In genomic region chr19:4222165-4222564, GRCm38 (mm10) we compare ENCODE assay signal across 10 mouse cellular contexts. TPM values are rescaled to one million over a fixed set of nuclear protein-coding genes. Genes with fewer than 3 reads are reported as not detected.
DNase-seq lines count a peak whose midpoint lies in the region; ATAC-seq and TF ChIP-seq lines count a peak whose summit lies in the region.
"Had no signal": no experiment of that assay in that cellular context is flagged by ENCODE, and none has a peak within 500 bp of the region (broad histone marks: within the 10 kb centered on the region; RNA-seq: fewer than 3 reads in every experiment).

No protein-coding gene starts in this region.

- TF ChIP-seq EP300 in liver, postnatal 0 days (IDR thresholded peaks at IDR 0.05; ENCODE audit: low read depth), result no peak
- TF ChIP-seq EP300 in heart, adult 2 months (IDR thresholded peaks at IDR 0.05; ENCODE audit: insufficient read depth, low read depth, low read length), result no peak

- intact Hi-C loops in heart, adult 2 months (cut with DNase I), result no loop called here

- no peak for DNase-seq in liver, postnatal 0 days
- DNase-seq in liver, embryonic 11.5 days (ENCODE audit: low spot score), result no peak
- no peak for DNase-seq in frontal cortex, adult 2 months (ENCODE audit: extremely low spot score in 1 of 2, low spot score in 1 of 2)
- DNase-seq in heart, adult 2 months, result no peak
- DNase-seq: gastrocnemius, postnatal 14 days had no signal

- no peak overlapping the region for H3K4me3 ChIP-seq in liver, postnatal 0 days (ENCODE audit: low read depth, low read length)
- no peak overlapping the region for H3K4me3 ChIP-seq in liver, embryonic 11.5 days (ENCODE audit: low read depth, low read length)
- H3K4me3 ChIP-seq in kidney, embryonic 16.5 days (ENCODE audit: low read length), result no peak overlapping the region
- H3K4me3 ChIP-seq in neural tube, embryonic 14.5 days (ENCODE audit: low read depth, low read length), result no peak overlapping the region
- no peak overlapping the region for H3K4me3 ChIP-seq in heart, adult 2 months
- H3K4me3 ChIP-seq: midbrain, embryonic 12.5 days had no signal

- ATAC-seq in liver, postnatal 0 days, result peak; percentile 56
- no peak for ATAC-seq in liver, embryonic 11.5 days (replicated peaks; ENCODE audit: low FRiP score)
- peak; percentile 61 for ATAC-seq in common myeloid progenitor, adult 5-6 weeks (replicated peaks; ENCODE audit: low read depth, poor library complexity, severe bottlenecking)
- peak; percentile 47 for ATAC-seq in kidney, embryonic 16.5 days (ENCODE audit: low FRiP score, low TSS enrichment)
- ATAC-seq in neural tube, embryonic 14.5 days (ENCODE audit: low read depth), result peak; percentile 28; the same call in 1 of the 2 replicates

- H3K4me2 ChIP-seq in liver, postnatal 0 days (ENCODE audit: low read depth, low read length), result no peak overlapping the region
- no peak overlapping the region for H3K4me2 ChIP-seq in liver, embryonic 11.5 days
- no peak overlapping the region for H3K4me2 ChIP-seq in kidney, embryonic 16.5 days (replicated peaks; ENCODE audit: low read depth, low read length)
- H3K4me2 ChIP-seq in neural tube, embryonic 14.5 days (ENCODE audit: low read depth, low read length), result no peak overlapping the region
- H3K4me2 ChIP-seq: midbrain, embryonic 12.5 days had no signal

- no peaks in the 10 kb centered on the region; the same call in 1 of the 2 replicates for H3K36me3 ChIP-seq in liver, postnatal 0 days (replicated peaks; ENCODE audit: insufficient read depth, low read length)
- no peaks in the 10 kb centered on the region for H3K36me3 ChIP-seq in liver, embryonic 11.5 days (ENCODE audit: control insufficient read depth, insufficient read depth, low read length)
- H3K36me3 ChIP-seq in kidney, embryonic 16.5 days (ENCODE audit: insufficient read depth, low read length), result no peaks in the 10 kb centered on the region
- H3K36me3 ChIP-seq in neural tube, embryonic 14.5 days (ENCODE audit: control insufficient read depth, insufficient read depth, low read length), result no peaks in the 10 kb centered on the region
- no peaks in the 10 kb centered on the region for H3K36me3 ChIP-seq in heart, adult 2 months (ENCODE audit: control insufficient read depth, insufficient read depth, low read length)
- H3K36me3 ChIP-seq: midbrain, embryonic 12.5 days had no signal

- no peak overlapping the region for H3K9ac ChIP-seq in liver, postnatal 0 days (replicated peaks)
- no peak overlapping the region for H3K9ac ChIP-seq in liver, embryonic 11.5 days (ENCODE audit: low read depth, low read length)
- H3K9ac ChIP-seq in kidney, embryonic 16.5 days (replicated peaks; ENCODE audit: low read length), result no peak overlapping the region
- no peak overlapping the region for H3K9ac ChIP-seq in neural tube, embryonic 14.5 days (replicated peaks; ENCODE audit: low read depth, low read length)
- no peak overlapping the region for H3K9ac ChIP-seq in heart, adult 2 months (ENCODE audit: low read depth, low read length)
- H3K9ac ChIP-seq: midbrain, embryonic 12.5 days had no signal

- peaks cover 35% of the 10 kb centered on the region for H3K4me1 ChIP-seq in liver, postnatal 0 days (ENCODE audit: insufficient read depth)
- peaks cover 32% of the 10 kb centered on the region for H3K4me1 ChIP-seq in liver, embryonic 11.5 days (replicated peaks; ENCODE audit: control insufficient read depth, insufficient read depth, low read length)
- H3K4me1 ChIP-seq in kidney, embryonic 16.5 days (ENCODE audit: insufficient read depth, low read length), result peaks cover 43% of the 10 kb centered on the region
- H3K4me1 ChIP-seq in neural tube, embryonic 14.5 days (ENCODE audit: control insufficient read depth, insufficient read depth, low read length), result no peaks in the 10 kb centered on the region
- peaks cover 5% of the 10 kb centered on the region; the same call in 1 of the 2 replicates for H3K4me1 ChIP-seq in heart, adult 2 months (ENCODE audit: control insufficient read depth, insufficient read depth, low read length)

- no peak for TF ChIP-seq CTCF in liver, postnatal 0 days (IDR thresholded peaks at IDR 0.05; ENCODE audit: low read depth)
- no peak for TF ChIP-seq CTCF in heart, adult 2 months (IDR thresholded peaks at IDR 0.05)

- no peaks in the 10 kb centered on the region for H3K79me2 ChIP-seq in heart, adult 2 months (replicated peaks; ENCODE audit: control insufficient read depth, insufficient read depth, low read length)

- no peaks in the 10 kb centered on the region for H3K9me3 ChIP-seq in liver, postnatal 0 days (ENCODE audit: low read length)
- no peaks in the 10 kb centered on the region for H3K9me3 ChIP-seq in liver, embryonic 11.5 days (ENCODE audit: control insufficient read depth, low read length)
- H3K9me3 ChIP-seq in kidney, embryonic 16.5 days (ENCODE audit: low read length), result no peaks in the 10 kb centered on the region
- no peaks in the 10 kb centered on the region for H3K9me3 ChIP-seq in neural tube, embryonic 14.5 days (ENCODE audit: control insufficient read depth, low read length)
- H3K9me3 ChIP-seq: midbrain, embryonic 12.5 days had no signal

- H3K27ac ChIP-seq in liver, postnatal 0 days (ENCODE audit: low read depth), result peak overlapping the region; percentile 80
- H3K27ac ChIP-seq in liver, embryonic 11.5 days (ENCODE audit: low read depth, low read length), result no peak overlapping the region; the same call in 1 of the 2 replicates
- peak overlapping the region; percentile 87; the same call in 1 of the 2 replicates for H3K27ac ChIP-seq in kidney, embryonic 16.5 days (ENCODE audit: low read length)
- H3K27ac ChIP-seq in neural tube, embryonic 14.5 days (ENCODE audit: low read depth, low read length), result no peak overlapping the region
- H3K27ac ChIP-seq in heart, adult 2 months, result no peak overlapping the region
- H3K27ac ChIP-seq: midbrain, embryonic 12.5 days had no signal

- WGBS in liver, postnatal 0 days (ENCODE audit: insufficient replicate concordance), result 42% methylated on average over 11 of the region's 11 CpGs
- WGBS in liver, embryonic 11.5 days, result 65% methylated on average over 11 of the region's 11 CpGs
- 39% methylated on average over 11 of the region's 11 CpGs for WGBS in kidney, embryonic 16.5 days
- 77% methylated on average over 11 of the region's 11 CpGs for WGBS in neural tube, embryonic 14.5 days
- 80% methylated on average over 11 of the region's 11 CpGs for WGBS in heart, adult 2 months

- H3K27me3 ChIP-seq in liver, postnatal 0 days (ENCODE audit: insufficient read depth, low read length), result peaks cover 3% of the 10 kb centered on the region; the same call in 1 of the 2 replicates
- peaks cover 21% of the 10 kb centered on the region for H3K27me3 ChIP-seq in liver, embryonic 11.5 days (replicated peaks; ENCODE audit: control insufficient read depth, insufficient read depth, low read length)
- no peaks in the 10 kb centered on the region for H3K27me3 ChIP-seq in kidney, embryonic 16.5 days (ENCODE audit: insufficient read depth, low read length)
- 0 out of 2 replicates have a peak, but pooled peaks cover 1% of the 10 kb centered on the region for H3K27me3 ChIP-seq in neural tube, embryonic 14.5 days (ENCODE audit: control insufficient read depth, insufficient read depth, low read length)
- no peaks in the 10 kb centered on the region for H3K27me3 ChIP-seq in heart, adult 2 months (ENCODE audit: control insufficient read depth, insufficient read depth, low read length)

- no peak for TF ChIP-seq POLR2A in heart, adult 2 months (IDR thresholded peaks at IDR 0.05; ENCODE audit: insufficient read depth, low read depth, low read length)

RNA-seq across cellular contexts. Expression of gene AC109138.7, which starts 8.0 kb away (rescaled TPM):
- not detected in 2 replicates for polyA plus RNA-seq in liver, postnatal 0 days (2015; fragmentation: Nextera tagmentation; extraction: Ambion mirVana)
- not detected in 2 replicates for polyA plus RNA-seq in liver, embryonic 11.5 days (2014; fragmentation: Nextera tagmentation; extraction: Ambion mirVana)
- not detected in 2 replicates for total RNA-seq in common myeloid progenitor, adult 5-6 weeks (2017)
- polyA plus RNA-seq in kidney, embryonic 16.5 days (2015; fragmentation: Nextera tagmentation; extraction: Ambion mirVana), result not detected in 2 replicates
- not detected in 2 replicates for polyA plus RNA-seq in neural tube, embryonic 14.5 days (2014; fragmentation: Nextera tagmentation; extraction: Ambion mirVana)
- polyA plus RNA-seq in frontal cortex, adult 2 months (2012; rRNA removed), result not detected in 2 replicates
- not detected for total RNA-seq in heart, adult 2 months (2021)
- polyA plus RNA-seq in heart, adult 2 months (2012; rRNA removed), result 15.3 TPM in 1 of 2 replicates, not detected in the other
- total RNA-seq: gastrocnemius, postnatal 14 days had no signal
- polyA plus RNA-seq: midbrain, embryonic 12.5 days; small intestine, adult 2 months had no signal

RNA-seq across cellular contexts. Expression of gene Clcf1, which starts 8.1 kb away (rescaled TPM):
- 0.91 and 1.1 TPM in 2 replicates for polyA plus RNA-seq in liver, postnatal 0 days (2015; fragmentation: Nextera tagmentation; extraction: Ambion mirVana)
- polyA plus RNA-seq in liver, embryonic 11.5 days (2014; fragmentation: Nextera tagmentation; extraction: Ambion mirVana), result 1.9 and 2.4 TPM in 2 replicates
- total RNA-seq in common myeloid progenitor, adult 5-6 weeks (2017), result 2.0 and 5.0 TPM in 2 replicates
- polyA plus RNA-seq in kidney, embryonic 16.5 days (2015; fragmentation: Nextera tagmentation; extraction: Ambion mirVana), result 6.8 and 7.5 TPM in 2 replicates
- polyA plus RNA-seq in neural tube, embryonic 14.5 days (2014; fragmentation: Nextera tagmentation; extraction: Ambion mirVana), result 0.78 and 1.5 TPM in 2 replicates
- 3.9 and 4.5 TPM in 2 replicates for polyA plus RNA-seq in frontal cortex, adult 2 months (2012; rRNA removed)
- total RNA-seq in heart, adult 2 months (2021), result 1 to 10 TPM in 1 of 2 experiments, under 1 TPM in 1; 0.55 to 1.0 TPM
- polyA plus RNA-seq in heart, adult 2 months (2012; rRNA removed), result 2.8 and 5.4 TPM in 2 replicates

RNA-seq across cellular contexts. Expression of gene Pold4, which starts 9.5 kb away (rescaled TPM):
- 28.5 and 31.1 TPM in 2 replicates for polyA plus RNA-seq in liver, postnatal 0 days (2015; fragmentation: Nextera tagmentation; extraction: Ambion mirVana)
- polyA plus RNA-seq in liver, embryonic 11.5 days (2014; fragmentation: Nextera tagmentation; extraction: Ambion mirVana), result 22.1 and 24.9 TPM in 2 replicates
- total RNA-seq in common myeloid progenitor, adult 5-6 weeks (2017), result 64.3 and 74.0 TPM in 2 replicates
- 34.2 and 36.3 TPM in 2 replicates for polyA plus RNA-seq in kidney, embryonic 16.5 days (2015; fragmentation: Nextera tagmentation; extraction: Ambion mirVana)
- polyA plus RNA-seq in neural tube, embryonic 14.5 days (2014; fragmentation: Nextera tagmentation; extraction: Ambion mirVana), result 21.1 and 22.6 TPM in 2 replicates
- 35.0 and 39.4 TPM in 2 replicates for polyA plus RNA-seq in frontal cortex, adult 2 months (2012; rRNA removed)
- 10 to 100 TPM in 1 of 2 experiments, 1 to 10 TPM in 1; 9.2 to 12.0 TPM for total RNA-seq in heart, adult 2 months (2021)
- polyA plus RNA-seq in heart, adult 2 months (2012; rRNA removed), result 36.9 and 48.1 TPM in 2 replicates

RNA-seq across cellular contexts. Expression of gene Rad9a, which starts 20.7 kb away (rescaled TPM):
- polyA plus RNA-seq in liver, postnatal 0 days (2015; fragmentation: Nextera tagmentation; extraction: Ambion mirVana), result 8.0 and 9.0 TPM in 2 replicates
- 35.7 and 38.8 TPM in 2 replicates for polyA plus RNA-seq in liver, embryonic 11.5 days (2014; fragmentation: Nextera tagmentation; extraction: Ambion mirVana)
- total RNA-seq in common myeloid progenitor, adult 5-6 weeks (2017), result 10.7 and 20.5 TPM in 2 replicates
- polyA plus RNA-seq in kidney, embryonic 16.5 days (2015; fragmentation: Nextera tagmentation; extraction: Ambion mirVana), result 39.4 and 39.9 TPM in 2 replicates
- polyA plus RNA-seq in neural tube, embryonic 14.5 days (2014; fragmentation: Nextera tagmentation; extraction: Ambion mirVana), result 23.0 and 23.7 TPM in 2 replicates
- polyA plus RNA-seq in frontal cortex, adult 2 months (2012; rRNA removed), result 18.4 and 19.3 TPM in 2 replicates
- 1 to 10 TPM; 4.1 to 4.4 TPM for total RNA-seq in heart, adult 2 months (2021)
- polyA plus RNA-seq in heart, adult 2 months (2012; rRNA removed), result 13.5 and 13.9 TPM in 2 replicates

RNA-seq across cellular contexts. Expression of gene Ppp1ca, which starts 30.3 kb away (rescaled TPM):
- 269 and 284 TPM in 2 replicates for polyA plus RNA-seq in liver, postnatal 0 days (2015; fragmentation: Nextera tagmentation; extraction: Ambion mirVana)
- 773 and 809 TPM in 2 replicates for polyA plus RNA-seq in liver, embryonic 11.5 days (2014; fragmentation: Nextera tagmentation; extraction: Ambion mirVana)
- 450 and 486 TPM in 2 replicates for total RNA-seq in common myeloid progenitor, adult 5-6 weeks (2017)
- polyA plus RNA-seq in kidney, embryonic 16.5 days (2015; fragmentation: Nextera tagmentation; extraction: Ambion mirVana), result 1,050 and 1,120 TPM in 2 replicates
- 574 and 606 TPM in 2 replicates for polyA plus RNA-seq in neural tube, embryonic 14.5 days (2014; fragmentation: Nextera tagmentation; extraction: Ambion mirVana)
- 347 and 379 TPM in 2 replicates for polyA plus RNA-seq in frontal cortex, adult 2 months (2012; rRNA removed)
- 100 to 1,000 TPM; 272 to 313 TPM for total RNA-seq in heart, adult 2 months (2021)
- 406 and 497 TPM in 2 replicates for polyA plus RNA-seq in heart, adult 2 months (2012; rRNA removed)

Comparison
In these comparisons a context has a peak if more than half of its experiments do, and no peak if none do; other contexts are left out.
1. H3K27ac ChIP-seq: peak in liver, postnatal 0 days (single experiment) and kidney, embryonic 16.5 days (single experiment); none in liver, embryonic 11.5 days (single experiment), neural tube, embryonic 14.5 days (single experiment) and heart, adult 2 months (single experiment).